Mouse (Mus musculus) ZHBTc4 (cell line): ENCODE data around the gene Siglech.
"Not testable (repeated sequence)": the region's sequence is repeated elsewhere in the genome, so short reads cannot be mapped to it uniquely, and the experiment has no call there.

Source experiments
- DNase-seq: peaks from one replicate; pipeline ENCODE4 v3.0.0-alpha.2; 2011; ENCODE audit warnings: low read depth, low spot score

Siglech gene

DNA sequence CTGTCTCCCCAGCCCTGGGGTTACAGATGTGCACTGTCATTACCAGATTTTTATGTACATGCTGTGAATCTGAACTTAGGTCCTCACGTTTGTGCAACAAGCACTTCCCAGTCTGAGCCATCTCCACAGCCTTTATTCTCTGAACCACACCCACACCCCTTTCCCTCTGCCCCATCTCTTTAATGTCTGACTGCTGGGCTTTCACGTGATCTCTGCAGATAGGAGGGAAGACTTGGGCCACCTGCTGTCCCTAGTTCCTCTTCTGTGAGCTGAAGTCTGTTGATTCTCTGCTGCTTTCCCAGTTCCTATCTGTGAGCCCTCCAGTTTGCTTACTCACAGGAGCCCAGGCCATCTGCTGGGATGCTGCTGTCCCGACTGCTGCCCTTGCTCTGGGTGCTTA is at the start of gene Siglech:
Gene Siglech, plus strand, starts transcription at position 253 of the 400 bp plus-strand sequence.
- peak; percentile 65 for DNase-seq

DNA sequence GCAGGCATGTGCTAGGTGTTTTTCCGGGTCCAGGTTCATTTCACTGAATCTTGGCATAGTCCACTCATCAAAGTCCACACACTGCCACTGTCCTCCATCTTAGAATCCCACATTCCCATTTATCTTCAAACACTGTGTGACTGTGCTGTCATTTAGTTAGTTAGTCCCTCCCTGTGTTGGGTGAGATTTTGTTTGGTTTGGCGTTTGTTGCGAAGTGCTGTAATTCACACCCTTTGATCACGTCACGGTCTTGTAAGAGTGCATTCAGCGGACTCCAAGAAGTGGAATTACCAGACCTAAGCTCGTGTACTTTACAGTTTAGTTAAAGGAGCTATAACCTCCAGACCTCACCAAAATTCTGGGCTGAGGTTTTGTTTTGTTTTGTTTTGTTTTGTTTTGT is 45.3 kb upstream of the Siglech start:
- DNase-seq, result no peak

DNA sequence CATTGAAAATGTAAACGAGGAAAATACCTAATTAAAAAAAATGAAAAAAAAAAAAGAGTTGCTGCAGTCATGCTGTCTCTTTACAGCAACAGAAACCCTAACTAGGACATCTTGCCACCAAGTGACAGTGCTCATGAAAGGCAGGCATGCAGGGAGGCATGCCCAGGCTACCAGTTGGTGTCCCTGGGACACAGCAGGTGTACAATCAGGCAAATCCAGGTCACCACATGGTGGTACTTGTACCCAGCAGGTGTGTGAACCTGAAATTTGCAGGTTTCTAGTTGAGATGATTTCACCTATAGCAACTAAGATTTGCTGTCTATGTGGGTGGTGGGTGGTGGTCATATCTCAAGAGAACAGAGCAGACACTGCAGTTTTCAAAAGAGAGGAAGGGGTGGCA is 39.1 kb upstream of the Siglech start:
- DNase-seq, result no peak

DNA sequence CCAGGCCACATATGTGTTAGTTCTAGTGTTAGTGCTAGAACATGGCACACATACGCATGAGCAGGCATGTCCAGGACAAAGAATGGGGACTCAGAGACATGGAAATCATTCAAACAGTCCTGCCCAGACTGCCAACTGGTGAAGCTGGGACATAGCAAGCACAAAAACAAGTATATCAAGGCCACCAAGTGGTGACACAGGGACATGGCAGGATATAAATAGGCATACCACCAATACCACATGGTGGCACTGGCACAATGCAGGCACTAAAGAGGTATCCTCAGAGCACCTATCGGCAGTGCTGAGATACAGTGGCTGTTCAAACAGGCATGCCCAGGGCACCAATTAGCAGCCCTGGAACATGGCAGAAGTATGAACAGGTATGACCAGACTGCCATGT is 33.5 kb upstream of the Siglech start:
- DNase-seq, result peak; percentile 48

DNA sequence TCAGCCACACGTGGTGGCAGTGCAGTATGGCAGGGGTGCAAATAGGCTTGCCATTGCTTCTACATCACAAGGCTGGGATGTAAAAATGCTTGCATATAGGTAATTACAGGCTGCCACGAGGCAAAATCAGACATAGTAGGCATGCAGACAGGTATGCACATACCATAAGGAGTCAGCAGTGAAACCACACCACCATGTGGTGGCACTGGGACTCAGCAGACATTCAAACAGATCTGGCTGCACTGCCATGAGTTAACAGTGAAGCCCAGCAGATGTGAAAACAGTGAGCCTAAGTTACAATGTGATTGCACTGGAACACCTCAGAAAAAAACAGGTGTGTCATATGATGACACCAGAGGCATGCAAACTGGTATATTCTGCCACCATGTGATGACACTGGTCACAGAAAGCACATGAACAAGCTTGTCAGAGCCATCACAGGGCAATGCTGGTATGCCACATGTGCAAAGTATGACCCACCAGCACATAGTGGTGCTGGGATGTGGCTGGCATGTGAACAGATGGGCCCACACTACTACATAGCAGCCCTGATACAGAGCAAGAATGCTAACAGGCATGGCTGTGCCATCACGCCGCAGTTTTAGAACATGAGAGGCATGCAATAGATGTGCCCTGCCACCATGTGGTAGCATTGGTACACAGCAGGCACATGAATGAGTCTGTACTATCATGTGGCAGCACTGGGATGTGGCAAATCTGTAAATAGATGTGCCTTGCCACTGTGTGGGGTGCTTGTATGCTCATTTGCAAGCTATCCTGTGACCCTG is 30.7 kb upstream of the Siglech start:
- peak; percentile 58 for DNase-seq

DNA sequence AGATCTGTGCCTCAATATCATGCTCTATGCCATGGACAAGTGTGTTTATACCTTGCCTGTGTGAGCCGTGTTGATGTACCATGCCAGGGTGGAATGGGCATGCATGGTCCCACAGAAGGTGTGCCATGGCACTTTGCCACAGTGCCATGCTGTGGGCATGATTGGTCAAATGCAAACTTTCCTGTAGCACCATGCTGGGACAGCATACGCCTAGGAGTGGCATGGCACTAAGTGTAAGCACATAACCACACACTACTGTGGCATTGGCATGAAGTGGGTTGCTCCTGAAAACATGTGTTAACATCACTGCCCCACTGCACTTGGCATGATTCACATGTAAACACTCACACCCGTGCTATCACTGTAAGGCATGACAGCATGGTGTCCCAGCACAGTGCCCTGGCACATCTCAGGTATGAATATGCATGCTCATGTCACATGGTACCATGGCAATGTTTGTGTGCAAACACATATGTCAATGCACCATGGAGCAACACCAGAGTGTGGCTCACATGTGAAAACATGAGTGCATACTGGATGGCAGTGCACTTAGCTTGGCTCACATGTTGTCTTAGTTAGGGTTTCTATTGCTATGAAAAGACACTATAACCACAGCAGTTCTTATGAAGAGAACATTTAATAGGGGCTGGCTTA is 24.2 kb upstream of the Siglech start:
- DNase-seq, result no peak

DNA sequence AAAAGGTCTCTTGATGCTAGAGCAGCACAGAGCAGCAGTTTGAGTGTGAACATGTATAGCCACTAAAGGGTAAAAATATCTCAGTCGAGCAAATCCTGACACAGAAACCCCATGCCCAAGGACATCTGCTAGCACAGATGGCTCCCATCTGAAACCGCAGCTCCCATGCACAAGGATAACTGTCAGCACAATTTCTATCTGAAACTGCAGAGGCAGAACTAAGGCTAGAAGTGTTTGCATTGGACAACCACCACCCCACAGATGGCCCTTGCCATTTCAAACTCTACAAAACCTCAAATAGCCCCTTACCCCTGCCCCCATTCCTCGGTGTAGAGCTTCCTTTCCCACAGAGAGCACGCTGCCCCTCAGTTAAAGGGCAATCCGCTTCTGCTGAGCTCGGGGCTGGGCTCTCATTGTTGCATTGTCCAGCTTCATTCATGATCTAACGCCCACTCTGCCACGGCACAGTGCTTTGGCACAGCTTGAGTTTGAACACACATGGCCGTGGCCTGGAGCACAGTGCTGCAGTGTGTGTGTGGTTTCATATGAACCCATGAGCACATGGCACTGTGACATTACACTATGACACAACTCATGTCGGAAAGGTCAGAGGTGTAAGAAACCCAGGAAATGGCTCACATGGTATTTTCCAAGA is 23.3 kb upstream of the Siglech start:
- DNase-seq, result no peak

DNA sequence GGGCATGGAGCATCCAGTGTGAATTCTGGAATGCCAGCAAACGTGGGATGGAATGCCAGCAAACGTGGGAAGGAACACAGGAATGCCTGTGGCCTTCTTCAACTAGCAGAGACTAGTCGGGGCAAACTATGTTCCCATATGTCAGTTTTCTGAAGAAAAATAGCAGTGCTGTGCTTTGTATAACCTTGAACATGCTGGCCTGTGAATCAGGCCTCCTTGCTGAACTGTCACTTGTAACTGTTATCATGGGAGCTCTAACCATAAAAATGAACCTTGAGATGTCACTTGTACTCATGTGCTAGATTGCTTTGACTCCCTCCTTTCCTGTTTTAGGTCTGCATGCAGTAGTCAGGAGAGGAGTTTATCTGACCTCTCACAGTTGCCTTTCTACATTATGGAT is 17.1 kb upstream of the Siglech start:
- DNase-seq, result no peak

DNA sequence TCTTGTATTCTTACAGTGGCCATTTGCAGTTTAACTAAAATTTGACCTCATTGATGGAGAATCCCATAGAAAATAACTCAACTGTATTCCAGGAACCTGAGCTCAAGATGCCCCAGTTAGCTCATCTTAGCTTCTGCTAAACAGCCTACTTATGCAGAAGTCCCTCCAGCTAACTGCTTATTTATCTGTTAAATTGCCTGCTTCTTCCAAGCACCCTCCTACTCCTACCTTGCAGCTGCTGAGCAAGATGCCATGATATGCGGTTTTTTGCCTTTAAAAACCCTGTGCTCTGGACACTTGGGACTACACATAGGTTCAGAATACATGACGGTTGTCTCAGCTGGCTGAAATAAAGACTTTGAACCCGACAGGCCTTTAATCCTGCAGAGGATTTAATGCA is 8.6 kb upstream of the Siglech start:
- DNase-seq, result no peak

DNA sequence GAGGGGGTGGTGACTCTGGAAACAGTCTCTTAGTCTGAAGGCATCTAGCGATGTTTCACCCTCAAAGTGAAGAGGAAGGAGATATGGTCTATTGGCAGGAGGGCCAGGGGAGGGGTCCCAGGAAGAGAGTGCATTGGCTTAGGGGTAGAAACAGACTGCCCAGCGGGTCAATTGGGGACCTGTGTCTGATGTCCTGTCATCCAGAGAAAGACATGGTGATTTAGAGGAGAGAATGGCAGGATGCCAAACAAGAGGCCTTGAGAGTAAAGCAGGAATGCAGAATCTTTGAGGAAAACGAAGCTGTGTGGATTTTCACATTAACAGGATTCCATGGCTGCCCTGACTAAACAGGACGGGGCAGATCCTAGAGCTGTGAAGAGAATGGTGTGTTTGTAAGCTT is 12.0 kb downstream of the Siglech start:
- DNase-seq, result no peak

DNA sequence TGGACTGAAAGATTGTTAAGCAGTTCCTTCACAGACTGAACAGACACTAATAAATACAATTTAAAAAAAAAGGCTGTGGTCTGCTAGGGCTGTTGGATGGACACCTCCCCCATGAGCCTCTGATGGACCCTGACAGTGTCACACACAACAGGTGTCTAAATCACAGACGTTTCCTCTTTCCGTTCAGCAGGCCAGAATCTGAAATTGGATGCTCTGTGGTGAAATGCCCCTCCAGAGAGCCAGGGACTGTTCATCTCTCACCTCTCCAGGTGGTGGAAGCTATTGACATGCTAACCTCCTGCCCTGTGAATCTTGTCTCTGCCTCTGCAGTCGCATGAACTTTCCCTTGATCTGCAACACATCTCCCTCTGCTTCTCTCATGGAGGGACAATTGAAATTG is 14.5 kb downstream of the Siglech start:
- no peak for DNase-seq

DNA sequence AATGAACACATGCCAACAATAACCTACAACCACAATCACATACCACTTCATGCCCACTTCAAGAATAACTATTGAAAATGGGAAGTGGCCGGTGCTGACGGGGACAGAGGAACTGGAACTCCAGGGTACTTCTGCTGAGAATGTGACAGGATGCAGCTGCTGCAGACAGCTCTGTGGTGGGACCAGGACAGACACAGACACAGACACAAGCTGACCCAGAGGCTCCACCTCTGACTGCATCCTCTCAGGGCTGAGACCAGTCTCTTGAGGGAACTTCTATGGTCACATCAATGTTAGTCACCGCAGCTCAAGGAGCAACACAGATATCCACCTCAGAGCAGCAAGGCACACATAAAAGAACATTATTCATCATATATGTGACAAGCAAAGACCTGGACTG is 16.6 kb downstream of the Siglech start:
- no peak for DNase-seq

DNA sequence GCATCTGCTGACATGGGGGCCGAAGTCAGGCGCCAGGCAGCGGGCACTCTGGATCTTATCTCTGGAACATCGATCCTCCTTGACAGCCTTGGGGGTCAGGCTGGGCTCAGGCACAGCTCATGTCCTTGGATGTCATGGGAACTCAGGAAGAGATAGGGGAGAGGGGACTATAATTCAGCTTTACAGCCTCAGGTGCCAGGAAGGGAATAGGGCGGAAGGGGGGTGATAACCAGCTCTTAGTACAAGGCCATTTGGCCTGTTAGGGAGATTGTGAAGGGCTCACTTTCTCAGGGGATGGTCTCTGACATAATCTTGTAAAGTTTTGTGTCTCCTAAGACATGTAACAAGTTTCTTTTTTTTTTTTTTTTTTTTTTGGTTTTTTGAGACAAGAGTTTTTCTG is 22.6 kb downstream of the Siglech start:
- not testable (repeated sequence) for DNase-seq

DNA sequence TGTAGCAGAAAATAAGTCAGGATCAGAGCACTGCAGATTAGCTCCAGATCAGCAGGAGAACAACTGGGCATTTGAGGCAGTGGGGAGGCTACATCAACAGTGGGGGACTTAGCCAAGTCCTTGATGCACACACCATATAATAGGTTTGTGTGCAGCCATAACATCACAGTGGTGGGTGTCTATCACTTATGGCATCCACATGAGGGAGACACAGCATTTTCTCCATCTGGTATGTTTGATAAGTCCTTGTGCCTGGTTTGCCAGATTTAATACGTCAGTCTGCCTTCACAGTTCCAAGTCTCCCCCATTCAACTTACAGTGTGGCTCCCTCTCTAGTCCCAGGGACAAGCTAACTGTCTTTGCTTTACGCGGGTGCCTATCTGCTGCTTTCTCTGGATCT is 24.3 kb downstream of the Siglech start:
- DNase-seq, result no peak

DNA sequence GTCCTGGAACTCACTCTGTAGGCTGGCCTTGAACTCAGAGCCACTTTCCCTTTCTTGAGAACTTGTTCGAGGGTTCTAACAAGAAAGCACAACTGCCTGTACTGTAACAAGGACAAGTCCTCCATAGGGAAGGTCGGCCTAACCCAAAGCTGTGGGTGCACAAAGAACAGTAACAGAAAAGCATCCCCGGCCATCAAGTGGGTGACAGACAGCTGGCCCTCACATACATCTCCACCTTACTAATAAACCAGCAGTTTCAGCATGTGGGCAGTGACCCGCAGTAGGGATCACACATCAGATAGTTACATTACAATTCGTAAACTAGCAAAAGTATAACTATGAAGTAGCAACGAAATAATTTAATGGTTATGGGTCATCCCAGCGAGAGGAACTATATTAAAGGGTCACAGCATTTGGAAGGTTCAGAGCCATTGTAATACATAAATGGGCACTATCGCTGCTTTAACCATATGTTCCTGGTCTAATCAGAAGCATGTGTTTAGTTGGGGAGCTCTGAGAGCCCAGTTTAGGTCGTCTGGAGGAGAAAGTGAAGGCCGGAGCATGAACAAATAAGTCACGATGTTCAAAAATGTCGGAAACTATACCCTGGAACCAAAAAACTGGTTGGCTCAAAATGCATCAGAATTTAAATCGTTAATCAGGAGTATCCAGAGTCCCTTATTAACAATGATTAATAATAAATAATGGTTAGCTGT is 25.4 kb downstream of the Siglech start:
- DNase-seq, result no peak

DNA sequence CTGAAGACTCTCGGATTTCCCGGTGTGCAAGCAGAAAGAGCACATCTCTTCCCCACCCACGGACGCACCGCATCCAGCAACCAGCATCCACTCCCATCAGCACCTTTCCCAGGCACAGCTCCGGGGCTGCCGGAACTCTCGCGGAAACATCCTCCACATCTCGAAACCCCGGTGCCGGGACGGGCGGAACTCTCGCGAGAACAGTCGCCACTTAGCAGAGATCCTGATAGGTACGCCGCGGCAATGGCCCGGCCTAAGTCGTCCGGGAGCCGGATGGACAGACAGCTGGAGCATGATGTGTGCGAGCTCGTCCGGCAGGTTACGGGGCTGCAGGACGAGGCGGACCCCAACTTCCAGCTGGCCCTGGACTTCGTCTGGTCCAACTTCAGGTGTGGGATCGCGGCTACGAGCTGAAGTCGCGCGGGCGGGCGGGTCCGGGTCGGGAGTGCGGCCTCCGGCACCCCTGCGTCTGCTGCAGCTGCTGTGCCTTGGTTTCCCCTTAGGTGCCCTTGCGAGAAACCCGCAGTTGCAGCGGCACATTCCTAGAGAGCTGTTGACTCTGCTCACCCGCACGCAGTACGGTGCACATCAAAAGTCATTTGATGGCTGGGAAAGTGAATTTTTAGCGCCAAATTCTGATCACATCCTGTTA is 26.1 kb downstream of the Siglech start, which contains the start of gene Tubgcp5:
Gene Tubgcp5, plus strand, starts transcription at position 203 of the 652 bp plus-strand sequence.
- DNase-seq, result peak; percentile 99

DNA sequence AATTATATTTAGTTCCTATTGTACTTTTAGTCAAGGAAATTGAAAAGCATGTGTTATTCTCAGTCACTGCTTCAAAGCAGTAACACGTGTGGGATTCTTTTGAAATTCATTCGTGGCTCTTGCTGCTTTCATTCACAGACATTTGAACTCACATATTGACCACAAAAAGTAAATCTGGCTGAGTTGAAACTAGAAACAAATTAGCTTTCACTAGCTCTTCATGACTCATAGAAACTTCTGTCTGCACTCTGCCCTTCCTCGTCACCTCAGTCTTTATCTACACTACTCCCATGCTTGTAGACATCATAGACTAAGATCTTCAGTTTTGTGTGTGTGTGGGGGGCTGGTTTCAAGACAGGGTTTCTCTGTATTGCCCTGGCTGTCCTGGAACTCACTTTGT is 32.0 kb downstream of the Siglech start:
- DNase-seq, result no peak

DNA sequence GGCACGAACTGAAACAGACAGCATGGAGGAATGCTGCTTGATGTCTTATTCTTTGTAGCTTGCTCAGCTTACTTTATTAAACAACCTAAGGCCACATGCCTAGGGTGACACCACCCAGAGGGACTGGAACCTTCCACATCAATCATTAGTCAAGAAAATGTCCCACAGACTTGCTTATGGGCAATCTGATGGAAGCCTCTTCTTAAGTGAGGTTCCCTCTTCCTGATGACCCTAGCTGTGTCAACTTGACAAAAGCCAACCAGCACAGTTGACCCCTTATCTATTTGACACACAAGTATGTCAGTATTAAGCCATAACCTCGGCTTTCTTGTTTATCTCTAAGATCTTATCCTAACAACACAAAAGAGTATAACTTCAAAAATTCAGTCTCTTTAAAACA is 42.0 kb downstream of the Siglech start:
- DNase-seq, result no peak

DNA sequence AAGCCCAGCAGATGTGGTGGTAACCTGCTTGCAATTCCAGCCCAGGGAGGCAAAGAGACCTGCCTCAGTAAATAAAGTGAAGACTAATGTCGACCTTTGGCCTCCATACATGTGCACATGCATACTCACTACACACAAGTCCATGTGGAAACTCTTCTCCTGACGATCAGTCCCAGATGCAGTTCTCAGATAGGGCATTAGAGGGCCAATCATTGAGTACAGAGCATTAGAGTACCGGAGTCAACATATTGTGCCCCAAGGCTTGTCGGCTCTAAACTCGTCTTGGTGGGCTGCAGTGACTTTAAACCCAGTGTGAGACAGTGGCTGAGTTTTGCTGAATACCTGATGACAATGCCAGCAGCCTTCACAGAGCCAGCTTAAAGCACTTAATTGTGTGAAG is 56.5 kb downstream of the Siglech start:
- DNase-seq, result no peak

DNA sequence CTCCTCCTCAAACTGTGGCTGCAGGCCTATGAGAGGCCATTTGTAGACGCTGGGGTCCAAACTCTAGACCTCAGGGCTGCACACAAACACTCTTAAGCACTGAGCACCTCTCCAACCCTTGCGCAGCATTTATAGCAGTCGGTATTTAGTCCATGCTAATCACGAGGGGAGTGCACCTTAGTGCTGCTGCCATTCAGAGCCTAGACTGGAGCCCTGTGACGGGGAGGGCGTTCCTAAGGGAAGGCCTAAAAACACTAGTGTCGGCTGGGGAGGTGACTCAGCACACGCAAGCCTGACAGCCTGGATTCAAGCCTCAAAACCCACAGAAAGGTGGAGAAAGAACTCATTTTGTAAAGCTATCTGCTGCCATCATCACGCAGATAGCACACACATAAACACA is 59.6 kb downstream of the Siglech start:
- peak; percentile 70 for DNase-seq
